Mouse (Mus musculus): ENCODE data around the gene Id2.

- TF ChIP-seq CTCF (IDR thresholded peaks at IDR 0.05) (no peak), EP300 (IDR thresholded peaks at IDR 0.05) (no peak)
Observed at GRCm38 (mm10) chr12:25101389-25101788, 4.4 kb upstream of the Id2 start.
